Mouse (Mus musculus) lung, embryonic 16.5 days (tissue): ENCODE results near the gene Oxsr1. TPM values are rescaled to one million over a fixed set of nuclear protein-coding genes. Genes with fewer than 3 reads are reported as not detected.
"Not testable (repeated sequence)": the region's sequence is repeated elsewhere in the genome, so short reads cannot be mapped to it uniquely, and the experiment has no call there.

ENCODE experiments used
- ATAC-seq: fragments of 200-750 bp; cut with Nextera tagmentation; 2 replicates; pipeline ENCODE4 v1.8.0; 2017; ENCODE audit warnings: low read depth, mild to moderate bottlenecking, moderate library complexity
- H3K27ac ChIP-seq: fragments of 300-500 bp; sonication (generic); 2 replicates; pipeline ENCODE4 v1.5.1; 2014; ENCODE audit warnings: mild to moderate bottlenecking, control low read depth, low read length
- H3K27me3 ChIP-seq: fragments of 300-500 bp; sonication (generic); 2 replicates; pipeline ENCODE4 v1.6.1; 2014; ENCODE audit warnings: low read depth, low read length, mixed read lengths; ENCODE audit not compliant: control insufficient read depth, insufficient read depth
- H3K36me3 ChIP-seq: fragments of 300-500 bp; sonication (generic); 2 replicates; pipeline ENCODE4 v1.6.1; 2014; ENCODE audit warnings: low read length; ENCODE audit not compliant: control insufficient read depth, insufficient read depth
- H3K4me1 ChIP-seq: fragments of 300-500 bp; sonication (generic); replicated peaks from 2 replicates; pipeline ENCODE4 v1.6.1; 2014; ENCODE audit warnings: low read length, mixed read lengths; ENCODE audit not compliant: control insufficient read depth, insufficient read depth
- H3K4me2 ChIP-seq: fragments of 300-500 bp; sonication (generic); 2 replicates; pipeline ENCODE4 v1.6.1; 2014; ENCODE audit warnings: low read depth, low read length, control low read depth
- H3K4me3 ChIP-seq: fragments of 300-500 bp; sonication (generic); 2 replicates; pipeline ENCODE4 v1.5.1; 2014; ENCODE audit warnings: mild to moderate bottlenecking, low read length, control low read depth
- H3K9ac ChIP-seq: fragments of 300-500 bp; sonication (generic); 2 replicates; pipeline ENCODE4 v1.6.1; 2014; ENCODE audit warnings: low read length, control low read depth
- H3K9me3 ChIP-seq: fragments of 300-500 bp; sonication (generic); 2 replicates; pipeline ENCODE4 v1.6.1; 2016; ENCODE audit warnings: low read length; ENCODE audit not compliant: control insufficient read depth
- WGBS: fragments of 180-500 bp; shearing (Covaris S2); extraction: QIAGEN DNeasy Blood & Tissue Kit; methylation state at CpG from one replicate; pipeline ENCODE4 v1.1.7; 2014; 5-methylcytosine and 5-hydroxymethylcytosine counted together
- polyA plus RNA-seq: library from polyadenylated mRNA; unstranded; fragments of >200 nt; fragmentation: Nextera tagmentation; extraction: Ambion mirVana; gene quantifications from 2 replicates; pipeline ENCODE4 v1.2.1, GENCODE M21; 2015

Oxsr1 gene
- 9.3 and 9.8 TPM in 2 replicates for polyA plus RNA-seq

DNA sequence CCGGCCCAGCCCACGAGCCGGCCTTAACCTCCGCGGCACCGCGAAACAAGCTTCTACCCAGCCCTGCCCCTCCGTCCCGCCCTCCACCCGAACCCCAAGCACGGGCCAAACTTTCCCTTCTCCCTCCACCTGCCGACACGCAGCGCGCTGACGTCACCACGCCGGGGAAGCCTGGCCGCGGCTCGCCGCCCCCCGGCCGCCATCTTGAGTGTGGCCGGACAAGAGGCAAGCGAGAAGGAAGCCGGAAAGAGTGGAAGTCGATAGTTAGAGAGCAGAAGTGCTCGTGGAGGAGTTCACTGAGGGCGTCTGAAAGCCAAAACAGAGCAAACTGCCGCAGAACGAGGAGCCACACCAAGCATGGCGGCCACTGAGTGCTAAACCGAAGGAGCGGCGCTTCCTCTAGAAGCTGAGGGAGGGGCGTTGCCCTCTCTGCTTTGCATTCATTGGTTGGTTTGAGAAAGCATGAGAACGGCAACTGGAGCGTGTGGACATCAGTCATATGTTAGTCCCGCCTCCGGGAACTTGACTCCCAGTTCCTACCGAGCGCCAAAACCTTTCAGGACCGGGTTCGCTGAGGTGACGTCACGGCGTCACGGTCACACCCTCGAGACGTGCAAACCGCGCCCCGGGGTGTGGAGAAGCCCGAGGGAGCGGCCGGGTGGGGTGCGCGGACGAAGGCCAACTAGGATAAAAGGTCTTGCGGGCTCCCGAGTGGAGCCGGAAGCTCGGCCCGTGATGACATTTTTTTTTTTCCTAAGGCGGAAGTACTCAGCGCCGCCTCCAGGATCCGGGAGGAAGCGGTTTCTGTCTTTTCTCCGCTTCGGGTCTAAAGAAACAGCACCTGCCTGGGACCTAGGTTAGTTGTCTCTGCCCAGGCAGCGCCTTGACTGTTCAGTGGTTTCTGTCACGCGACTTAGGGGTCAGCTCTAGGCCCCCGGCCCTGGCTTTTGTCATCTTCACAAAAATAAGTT, at the start of gene Oxsr1:
Gene Oxsr1, minus strand, starts transcription at position 139 of the 971 bp plus-strand sequence.
- Histone ChIP-seq H3K27ac (peak within 1 kb of the TSS; percentile 95), H3K9me3 (no peaks in the 10 kb centered on the region), H3K4me2 (peak within 1 kb of the TSS; percentile 94), H3K9ac (peak within 1 kb of the TSS; percentile 88), H3K4me3 (peak within 1 kb of the TSS; percentile 91), H3K4me1 (peaks cover 13% of the 10 kb centered on the region), H3K36me3 (no peaks in the 10 kb centered on the region), H3K27me3 (no peaks in the 10 kb centered on the region)
- ATAC-seq: peak; percentile 98
- under 1% methylated on average over 75 of the region's 76 CpGs for WGBS

DNA sequence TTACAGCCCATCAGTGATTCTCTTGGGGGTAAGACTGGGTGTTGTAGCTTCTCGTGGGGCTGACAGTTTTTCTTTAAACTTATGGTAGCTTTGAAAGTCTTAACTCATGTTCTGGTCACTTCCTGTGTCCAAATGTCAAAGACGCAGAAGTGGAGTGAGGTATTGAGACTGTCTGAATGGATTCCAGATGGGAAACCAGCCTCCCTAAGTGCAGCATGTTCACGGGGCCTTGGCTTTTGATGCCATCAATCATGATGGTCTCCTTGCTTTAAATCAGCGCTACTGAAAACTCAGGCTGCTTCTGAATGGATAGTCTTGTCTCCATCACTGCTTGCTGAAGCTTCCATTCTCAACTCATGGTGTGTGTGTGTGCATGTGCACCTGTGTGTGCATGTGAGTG, 49.0 kb upstream of the Oxsr1 start:
- no peaks in the 10 kb centered on the region for H3K27me3 ChIP-seq
- no peak overlapping the region for H3K9ac ChIP-seq
- no peak overlapping the region for H3K4me3 ChIP-seq
- no peak overlapping the region for H3K27ac ChIP-seq
- H3K4me2 ChIP-seq: no peak overlapping the region
- H3K36me3 ChIP-seq: no peaks in the 10 kb centered on the region
- H3K4me1 ChIP-seq: no peaks in the 10 kb centered on the region
- H3K9me3 ChIP-seq: no peaks in the 10 kb centered on the region
- no peak for ATAC-seq
- WGBS: 61% methylated on average over 4 of the region's 4 CpGs

DNA sequence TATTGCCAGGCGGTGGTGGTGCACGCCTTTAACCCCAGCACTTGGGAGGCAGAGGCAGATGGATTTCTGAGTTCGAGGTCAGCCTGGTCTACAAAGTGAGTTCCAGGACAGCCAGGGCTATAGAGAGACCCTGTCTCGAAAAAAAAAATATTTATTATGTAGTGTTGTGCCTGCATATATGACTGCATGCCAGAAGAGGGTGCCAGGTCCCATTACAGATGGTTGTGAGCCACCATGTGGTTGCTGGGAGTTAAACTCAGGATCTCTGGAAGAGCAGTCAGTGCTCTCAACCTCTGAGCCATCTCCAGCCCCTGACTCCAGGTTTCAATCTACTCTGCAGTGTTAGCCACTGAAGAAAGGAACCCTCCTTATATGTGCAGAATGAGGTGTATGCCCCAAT, 48.5 kb upstream of the Oxsr1 start:
- H3K9ac ChIP-seq, H3K36me3 ChIP-seq, H3K9me3 ChIP-seq, H3K4me1 ChIP-seq, ATAC-seq, H3K4me3 ChIP-seq, H3K27me3 ChIP-seq, H3K27ac ChIP-seq, H3K4me2 ChIP-seq: not testable (repeated sequence)
- 81% methylated on average over 4 of the region's 4 CpGs for WGBS

DNA sequence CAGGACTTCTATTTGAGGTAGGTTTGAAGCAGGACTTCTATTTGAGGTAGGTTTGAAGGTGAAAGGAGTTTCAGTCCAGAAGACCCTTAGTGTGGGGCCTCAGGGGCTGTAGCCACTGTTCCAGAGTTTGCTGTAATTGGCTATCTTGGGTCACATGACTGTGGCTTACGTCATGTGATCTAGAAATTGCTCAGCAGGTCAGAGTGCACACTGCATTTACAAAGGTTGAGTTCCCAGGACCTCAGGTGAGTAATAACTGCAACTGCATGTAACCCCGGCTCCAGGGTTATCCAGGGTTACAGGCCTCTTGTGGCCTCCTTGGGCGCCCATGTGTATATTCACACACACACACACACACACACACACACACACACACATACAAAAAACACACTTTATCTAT, 46.1 kb upstream of the Oxsr1 start:
- Histone ChIP-seq H3K9ac (no peak overlapping the region), H3K4me3 (no peak overlapping the region), H3K36me3 (no peaks in the 10 kb centered on the region), H3K27me3 (no peaks in the 10 kb centered on the region), H3K4me2 (no peak overlapping the region), H3K9me3 (no peaks in the 10 kb centered on the region), H3K27ac (no peak overlapping the region), H3K4me1 (no peaks in the 10 kb centered on the region)
- WGBS: 91% methylated on average over 3 of the region's 3 CpGs
- ATAC-seq: no peak

DNA sequence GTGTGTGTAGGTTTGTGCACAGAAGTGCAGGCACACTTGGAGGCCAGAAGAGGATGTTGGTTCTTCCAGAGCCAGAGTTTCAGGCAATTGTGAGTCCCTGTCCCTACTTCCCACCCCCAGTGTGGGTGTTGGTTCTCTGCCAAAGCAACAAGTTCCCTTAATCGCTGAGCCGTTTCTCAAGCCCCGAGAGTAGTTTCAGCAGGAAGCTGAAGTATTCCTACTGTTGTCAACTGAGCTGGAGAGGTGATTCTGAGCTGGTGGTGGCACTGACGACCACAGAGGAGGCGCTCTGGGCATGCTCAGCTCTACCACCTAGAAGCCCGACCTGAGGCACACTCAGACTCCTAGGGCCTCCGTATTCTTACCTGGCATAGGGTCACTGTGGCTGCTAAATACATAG, 43.1 kb upstream of the Oxsr1 start, which contains the start of gene Slc22a14:
Gene Slc22a14, minus strand, starts transcription at position 270 of the 400 bp plus-strand sequence.
- 47% methylated on average over 7 of the region's 7 CpGs for WGBS
- Histone ChIP-seq H3K27me3 (no peaks in the 10 kb centered on the region), H3K27ac (no peak within 1 kb of the TSS), H3K4me3 (no peak within 1 kb of the TSS), H3K4me2 (no peak within 1 kb of the TSS), H3K4me1 (no peaks in the 10 kb centered on the region), H3K36me3 (no peaks in the 10 kb centered on the region), H3K9me3 (no peaks in the 10 kb centered on the region), H3K9ac (no peak within 1 kb of the TSS)
- ATAC-seq: no peak

DNA sequence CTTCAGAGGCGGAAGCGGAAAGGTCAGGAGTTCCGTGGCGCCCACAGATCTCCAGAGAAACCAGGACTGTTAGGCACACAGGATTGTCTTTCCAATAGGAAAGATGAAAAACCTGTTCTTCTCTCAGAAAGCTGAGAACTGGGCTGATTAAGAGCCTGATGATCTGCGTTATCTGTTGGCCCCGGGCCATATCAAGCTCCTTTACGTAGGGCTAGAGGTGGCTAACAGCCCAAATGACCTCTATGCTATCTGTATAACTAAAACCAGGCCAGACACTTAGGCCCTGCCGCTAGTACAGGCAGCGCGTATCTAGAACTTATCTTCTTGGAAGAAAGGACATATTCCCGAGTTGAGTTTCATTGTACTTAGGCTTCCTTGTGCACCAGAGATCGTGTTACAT, 41.0 kb upstream of the Oxsr1 start:
- H3K4me3 ChIP-seq: no peak overlapping the region
- 68% methylated on average over 12 of the region's 12 CpGs for WGBS
- no peak overlapping the region for H3K9ac ChIP-seq
- no peaks in the 10 kb centered on the region for H3K36me3 ChIP-seq
- H3K4me1 ChIP-seq: no peaks in the 10 kb centered on the region
- no peak overlapping the region for H3K27ac ChIP-seq
- H3K27me3 ChIP-seq: no peaks in the 10 kb centered on the region
- ATAC-seq: no peak
- no peak overlapping the region for H3K4me2 ChIP-seq
- H3K9me3 ChIP-seq: no peaks in the 10 kb centered on the region

DNA sequence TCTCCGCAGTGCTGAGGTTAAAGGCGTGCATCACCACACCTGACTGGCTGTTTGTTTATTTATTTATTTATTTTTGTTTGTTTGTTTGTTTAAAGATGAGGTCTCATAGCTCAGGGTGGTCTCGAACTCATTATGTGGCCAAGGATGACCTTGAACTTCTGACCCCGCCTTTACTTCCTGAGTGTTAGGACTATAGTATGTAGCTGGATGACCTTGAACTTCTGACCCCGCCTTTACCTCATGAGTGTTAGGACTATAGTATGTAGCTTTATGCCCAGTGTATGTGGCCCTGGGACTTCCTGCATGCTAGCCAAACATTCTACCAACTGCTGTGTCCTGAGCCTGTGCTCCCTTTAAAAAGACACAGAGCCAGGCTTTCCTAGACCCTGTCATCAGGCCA, 39.2 kb upstream of the Oxsr1 start:
- no peaks in the 10 kb centered on the region for H3K9me3 ChIP-seq
- no peak overlapping the region for H3K9ac ChIP-seq
- no peak for ATAC-seq
- 85% methylated on average over 5 of the region's 5 CpGs for WGBS
- no peaks in the 10 kb centered on the region for H3K27me3 ChIP-seq
- no peaks in the 10 kb centered on the region for H3K36me3 ChIP-seq
- H3K4me2 ChIP-seq: no peak overlapping the region
- no peak overlapping the region for H3K4me3 ChIP-seq
- no peaks in the 10 kb centered on the region for H3K4me1 ChIP-seq
- no peak overlapping the region for H3K27ac ChIP-seq

DNA sequence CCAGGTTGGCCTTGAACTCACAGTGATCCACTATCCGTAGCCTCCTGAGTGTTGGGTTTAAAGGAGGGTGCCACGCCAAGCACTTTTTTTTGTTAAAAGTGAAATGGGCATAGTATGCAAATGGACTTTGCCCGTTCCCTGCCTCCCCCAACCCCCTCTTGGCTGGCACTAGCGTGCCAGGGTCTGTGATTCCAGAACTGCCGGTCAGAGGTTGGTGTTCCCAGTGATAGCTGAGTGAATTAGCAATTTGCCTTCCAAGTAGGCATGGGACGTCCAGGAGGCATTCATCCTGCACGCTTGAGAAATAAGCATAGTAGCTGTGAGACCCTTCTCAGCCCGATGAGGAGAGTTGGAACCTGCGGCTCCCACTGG, 35.8 kb upstream of the Oxsr1 start:
- ATAC-seq: no peak
- Histone ChIP-seq H3K27me3 (no peaks in the 10 kb centered on the region), H3K4me1 (no peaks in the 10 kb centered on the region), H3K36me3 (no peaks in the 10 kb centered on the region), H3K4me3 (peak overlapping the region; percentile 77), H3K4me2 (peak overlapping the region; percentile 94), H3K9me3 (no peaks in the 10 kb centered on the region), H3K9ac (peak overlapping the region; percentile 83), H3K27ac (no peak overlapping the region)
- 38% methylated on average over 9 of the region's 9 CpGs for WGBS

DNA sequence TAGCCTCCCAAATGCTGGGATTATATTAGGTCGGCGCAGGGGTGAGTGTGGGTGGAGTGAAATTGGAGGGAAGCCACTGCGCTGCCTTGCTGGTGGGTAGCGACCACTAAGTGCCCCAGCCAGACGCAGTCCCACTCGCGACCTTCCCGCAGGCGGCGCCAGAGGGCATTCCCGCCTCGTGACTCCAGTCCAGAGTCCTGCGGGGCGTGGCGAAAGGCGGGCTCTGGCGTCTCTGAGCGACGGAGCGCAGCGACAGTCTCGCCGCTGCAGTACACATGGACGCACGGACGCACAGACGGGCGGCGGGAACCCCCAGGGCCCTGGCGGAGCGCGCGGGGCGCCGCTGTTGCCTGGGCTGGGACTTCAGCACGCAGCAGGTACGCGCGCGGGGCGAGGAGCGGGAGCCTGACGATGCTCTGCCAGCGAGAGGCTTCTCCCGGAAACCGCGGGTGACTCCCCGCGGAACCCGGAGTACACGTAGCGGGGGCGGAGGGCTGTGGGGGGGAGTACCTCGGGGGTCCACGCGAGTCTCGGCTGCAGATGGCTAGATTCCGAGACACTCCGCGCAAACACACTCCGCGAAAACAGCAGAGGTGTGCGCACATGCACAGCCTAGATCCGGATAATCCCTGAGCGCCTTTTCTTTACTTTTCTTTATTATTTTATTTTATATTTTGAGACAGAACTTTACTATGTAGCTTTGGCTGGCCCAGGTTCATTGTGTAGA, 35.3 kb upstream of the Oxsr1 start, which contains the start of gene Xylb:
Gene Xylb, plus strand, starts transcription at position 51 of the 727 bp plus-strand sequence.
- Histone ChIP-seq H3K9ac (peak within 1 kb of the TSS; percentile 83), H3K4me1 (no peaks in the 10 kb centered on the region), H3K4me3 (peak within 1 kb of the TSS; percentile 77), H3K27me3 (no peaks in the 10 kb centered on the region), H3K27ac (no peak within 1 kb of the TSS), H3K4me2 (peak within 1 kb of the TSS; percentile 94), H3K9me3 (no peaks in the 10 kb centered on the region), H3K36me3 (no peaks in the 10 kb centered on the region)
- 2% methylated on average over 61 of the region's 65 CpGs for WGBS
- ATAC-seq: peak; percentile 93
